Mouse (Mus musculus) midbrain, embryonic 12.5 days (tissue): ENCODE measurements around the gene C5ar2. TPM values are rescaled to one million over a fixed set of nuclear protein-coding genes. Genes with fewer than 3 reads are reported as not detected.
"Not testable (repeated sequence)": the region's sequence is repeated elsewhere in the genome, so short reads cannot be mapped to it uniquely, and the experiment has no call there.

Experiments used
- ATAC-seq: fragments of 200-750 bp; cut with Nextera tagmentation; 2 replicates; pipeline ENCODE4 v1.8.0; 2017; ENCODE audit warnings: low read depth, moderate TSS enrichment, moderate library complexity; ENCODE audit not compliant: low FRiP score
- H3K27ac ChIP-seq: fragments of 300-500 bp; sonication (generic); replicated peaks from 2 replicates; pipeline ENCODE4 v1.5.1; 2016; ENCODE audit warnings: mild to moderate bottlenecking
- H3K27me3 ChIP-seq: fragments of 300-500 bp; sonication (generic); 2 replicates; pipeline ENCODE4 v1.6.1; 2016; ENCODE audit warnings: mild to moderate bottlenecking
- H3K36me3 ChIP-seq: fragments of 300-500 bp; sonication (generic); 2 replicates; pipeline ENCODE4 v1.6.1; 2016
- H3K4me1 ChIP-seq: fragments of 300-500 bp; sonication (generic); 2 replicates; pipeline ENCODE4 v1.6.1; 2016
- H3K4me2 ChIP-seq: fragments of 300-500 bp; sonication (generic); replicated peaks from 2 replicates; pipeline ENCODE4 v1.6.1; 2016; ENCODE audit warnings: mild to moderate bottlenecking, moderate library complexity
- H3K4me3 ChIP-seq: fragments of 300-500 bp; sonication (generic); 2 replicates; pipeline ENCODE4 v1.5.1; 2016; ENCODE audit warnings: mild to moderate bottlenecking
- H3K9ac ChIP-seq: fragments of 300-500 bp; sonication (generic); replicated peaks from 2 replicates; pipeline ENCODE4 v1.6.1; 2016; ENCODE audit warnings: mild to moderate bottlenecking, moderate library complexity
- H3K9me3 ChIP-seq: fragments of 300-500 bp; sonication (generic); 2 replicates; pipeline ENCODE4 v1.6.1; 2016; ENCODE audit warnings: mild to moderate bottlenecking
- WGBS: fragments of 180-500 bp; shearing (Covaris S2); methylation state at CpG from one replicate; pipeline ENCODE4 v1.1.7; 2016; 5-methylcytosine and 5-hydroxymethylcytosine counted together
- polyA plus RNA-seq: library from polyadenylated mRNA; unstranded; fragments of >200 nt; fragmentation: Nextera tagmentation; extraction: Ambion mirVana; gene quantifications from 2 replicates; pipeline ENCODE4 v1.2.1, GENCODE M21; 2016

Gene C5ar2
- polyA plus RNA-seq, 1 experiment from 2014 or later, result 0.11 TPM

DNA sequence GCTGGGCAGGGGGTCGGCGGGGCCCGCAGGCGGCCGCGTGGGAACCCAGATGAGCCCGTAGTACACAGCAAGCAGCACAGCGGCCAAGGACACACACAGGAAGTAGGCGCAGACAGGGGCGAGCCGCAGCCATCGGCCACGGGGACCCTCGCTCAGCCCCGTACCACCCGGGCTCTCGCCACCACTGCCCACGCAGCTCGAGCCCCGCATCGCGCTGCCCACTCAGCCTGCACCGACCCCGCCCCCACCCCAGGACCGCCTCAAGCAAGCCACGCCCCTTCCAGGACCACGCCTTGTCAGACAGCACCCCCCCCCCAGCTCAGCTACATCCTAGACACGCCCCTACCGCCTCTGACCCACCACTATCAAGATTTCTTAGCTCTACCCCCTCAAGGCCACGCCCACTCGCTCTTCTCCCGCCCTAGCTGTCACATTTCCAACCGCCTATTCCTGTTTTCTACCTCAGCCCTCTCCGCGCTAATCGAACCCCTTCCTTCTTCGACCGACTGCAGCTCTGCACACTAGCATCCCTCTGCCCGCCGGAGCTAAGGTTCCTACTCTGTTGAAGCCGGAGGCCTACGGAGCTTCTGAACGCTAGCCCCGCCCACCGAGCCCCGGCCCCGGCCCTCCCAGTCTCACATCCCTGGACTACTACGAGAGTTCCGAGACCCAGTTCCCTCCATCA lies 29.3 kb upstream of the C5ar2 start, which contains the start of gene Inafm1:
TSS of gene Inafm1 (minus strand) at position 537 of the 685 bp plus-strand sequence.
- peaks cover 34% of the 10 kb centered on the region for H3K27me3 ChIP-seq
- WGBS, result under 1% methylated on average over 40 of the region's 49 CpGs
- peak; percentile 84 for ATAC-seq

DNA sequence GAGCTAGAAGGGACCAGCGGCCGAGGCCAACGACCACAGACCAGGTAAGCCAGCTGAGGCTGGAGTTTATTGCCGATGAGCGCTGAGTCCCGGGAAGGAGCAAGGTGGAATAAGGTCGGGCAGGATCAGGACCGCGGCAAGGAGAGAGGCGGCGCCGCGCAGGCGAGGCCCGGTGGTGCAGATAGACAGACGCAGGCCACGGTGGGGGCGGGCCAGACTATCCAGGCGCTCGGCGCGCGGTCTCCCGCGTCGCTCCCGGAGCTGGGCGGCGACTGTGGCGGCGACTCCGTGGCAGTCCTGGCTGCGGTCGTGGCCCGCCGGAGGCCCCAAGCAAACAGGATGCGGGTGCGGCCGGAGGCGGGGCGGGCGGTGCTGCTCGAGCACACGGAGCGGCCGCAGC lies 28.7 kb upstream of the C5ar2 start:
- ATAC-seq, result peak; percentile 69
- Histone ChIP-seq H3K9ac (peak overlapping the region; percentile 71), H3K36me3 (peaks cover 26% of the 10 kb centered on the region), H3K27me3 (peaks cover 34% of the 10 kb centered on the region), H3K9me3 (no peaks in the 10 kb centered on the region), H3K27ac (peak overlapping the region; percentile 91), H3K4me1 (peaks cover 24% of the 10 kb centered on the region), H3K4me3 (peak overlapping the region; percentile 66), H3K4me2 (peak overlapping the region; percentile 84)
- WGBS, result under 1% methylated on average over 45 of the region's 46 CpGs

More for the DNA sequence above, 29.3 kb upstream of the C5ar2 start, which contains the start of gene Inafm1:
- peak within 1 kb of the TSS; percentile 71 for H3K9ac ChIP-seq
- peaks cover 31% of the 10 kb centered on the region for H3K36me3 ChIP-seq
- H3K27ac ChIP-seq, result peak within 1 kb of the TSS; percentile 91
- H3K4me2 ChIP-seq, result peak within 1 kb of the TSS; percentile 84
- H3K4me3 ChIP-seq, result peak within 1 kb of the TSS; percentile 66
- no peaks in the 10 kb centered on the region for H3K9me3 ChIP-seq
- H3K4me1 ChIP-seq, result peaks cover 24% of the 10 kb centered on the region

DNA sequence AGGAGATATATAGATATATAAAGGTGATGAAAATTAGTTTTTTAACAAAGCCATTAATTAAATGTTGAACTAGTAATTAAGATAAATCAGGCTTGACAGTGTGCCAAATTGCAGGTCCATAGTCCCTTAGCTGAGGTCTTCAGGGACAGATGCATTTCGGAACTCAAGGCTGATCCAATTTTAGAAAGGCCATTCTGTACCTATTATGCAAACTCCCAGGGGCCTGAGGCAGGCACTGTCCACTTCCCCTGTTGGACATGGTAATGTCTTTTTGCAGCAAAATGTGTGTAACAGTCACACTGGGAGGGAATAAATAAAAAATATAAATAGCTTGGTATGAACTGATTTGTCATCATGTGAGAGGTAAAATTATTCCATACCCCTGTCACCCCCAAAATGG lies 27.2 kb upstream of the C5ar2 start:
- Histone ChIP-seq H3K4me1 (peaks cover 24% of the 10 kb centered on the region), H3K9ac (no peak overlapping the region), H3K4me3 (no peak overlapping the region), H3K4me2 (peak overlapping the region; percentile 84; the same call in 1 of the 2 replicates), H3K27me3 (peaks cover 34% of the 10 kb centered on the region), H3K36me3 (peaks cover 10% of the 10 kb centered on the region), H3K27ac (no peak overlapping the region), H3K9me3 (no peaks in the 10 kb centered on the region)
- 72% methylated on average over 1 of the region's 1 CpGs for WGBS
- ATAC-seq, result no peak

DNA sequence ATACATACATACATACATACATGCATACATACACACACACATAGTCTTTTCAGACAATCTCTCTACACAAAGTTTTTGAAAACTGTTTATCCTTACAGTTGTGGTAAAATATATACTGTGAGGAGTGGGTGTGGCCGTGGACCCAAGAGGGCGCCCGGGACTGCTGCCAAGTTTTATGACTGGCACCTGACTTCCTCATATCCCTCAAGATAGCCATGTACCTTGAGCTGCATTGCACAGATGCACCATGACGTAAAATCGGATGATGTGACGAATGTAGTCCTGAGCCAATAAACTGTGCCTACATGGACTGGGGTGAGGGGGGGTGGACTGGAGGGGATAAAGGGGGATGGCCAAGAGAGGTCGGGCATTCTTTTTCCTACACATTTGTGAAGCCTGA lies 22.6 kb upstream of the C5ar2 start:
- ATAC-seq, H3K36me3 ChIP-seq, H3K9ac ChIP-seq, H3K4me1 ChIP-seq, H3K9me3 ChIP-seq, H3K4me2 ChIP-seq, H3K4me3 ChIP-seq, H3K27ac ChIP-seq: not testable (repeated sequence)
- peaks cover 21% of the 10 kb centered on the region for H3K27me3 ChIP-seq
- WGBS, result 85% methylated on average over 7 of the region's 7 CpGs

DNA sequence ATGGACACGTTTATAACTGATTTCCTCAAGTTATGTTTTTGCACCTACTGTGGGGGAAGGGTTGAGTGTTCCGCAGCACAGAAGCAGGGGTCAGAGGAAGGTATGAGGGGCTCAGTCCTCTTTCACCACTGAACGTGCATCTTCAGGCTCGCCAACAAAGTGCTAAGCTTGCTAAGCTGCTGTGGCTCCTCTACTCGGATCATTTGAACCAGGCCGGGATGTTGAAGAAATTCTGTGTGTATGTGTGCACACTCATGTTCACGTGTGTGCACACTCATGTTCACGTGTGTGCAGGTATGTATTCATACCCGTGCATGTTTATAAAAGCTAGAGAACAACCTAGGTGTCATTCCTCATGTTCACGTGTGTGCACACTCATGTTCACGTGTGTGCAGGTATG lies 21.9 kb upstream of the C5ar2 start:
- WGBS, result 91% methylated on average over 11 of the region's 11 CpGs
- no peak for ATAC-seq
- Histone ChIP-seq H3K27me3 (peaks cover 19% of the 10 kb centered on the region), H3K9ac (no peak overlapping the region), H3K36me3 (no peaks in the 10 kb centered on the region), H3K27ac (no peak overlapping the region), H3K4me2 (no peak overlapping the region), H3K4me1 (no peaks in the 10 kb centered on the region), H3K4me3 (no peak overlapping the region), H3K9me3 (peaks cover 6% of the 10 kb centered on the region; the same call in 1 of the 2 replicates)

DNA sequence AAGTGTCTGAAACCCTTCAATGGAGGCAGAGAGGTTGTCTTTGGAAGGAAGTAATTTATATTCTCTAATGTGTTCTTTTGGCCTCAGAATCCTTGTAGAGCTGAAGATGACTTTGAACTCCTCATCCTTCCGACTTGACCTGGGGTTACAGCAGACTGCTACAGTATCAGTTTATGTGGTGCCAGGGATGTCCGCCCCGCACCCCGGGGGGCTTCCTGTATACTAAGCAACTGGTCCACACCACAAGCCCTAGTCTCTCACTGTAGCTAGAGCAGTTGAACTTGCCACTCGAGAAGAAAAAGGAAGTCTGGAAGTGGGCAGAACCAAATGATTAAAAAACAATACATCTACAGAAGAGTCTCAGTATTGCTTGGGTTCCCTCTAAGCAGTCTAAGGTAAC lies 19.9 kb upstream of the C5ar2 start:
- Histone ChIP-seq H3K4me3 (no peak overlapping the region), H3K9me3 (peaks cover 6% of the 10 kb centered on the region; the same call in 1 of the 2 replicates), H3K4me2 (no peak overlapping the region), H3K27me3 (peaks cover 7% of the 10 kb centered on the region), H3K4me1 (no peaks in the 10 kb centered on the region), H3K9ac (no peak overlapping the region), H3K27ac (no peak overlapping the region), H3K36me3 (no peaks in the 10 kb centered on the region)
- no peak for ATAC-seq
- 83% methylated on average over 5 of the region's 5 CpGs for WGBS

DNA sequence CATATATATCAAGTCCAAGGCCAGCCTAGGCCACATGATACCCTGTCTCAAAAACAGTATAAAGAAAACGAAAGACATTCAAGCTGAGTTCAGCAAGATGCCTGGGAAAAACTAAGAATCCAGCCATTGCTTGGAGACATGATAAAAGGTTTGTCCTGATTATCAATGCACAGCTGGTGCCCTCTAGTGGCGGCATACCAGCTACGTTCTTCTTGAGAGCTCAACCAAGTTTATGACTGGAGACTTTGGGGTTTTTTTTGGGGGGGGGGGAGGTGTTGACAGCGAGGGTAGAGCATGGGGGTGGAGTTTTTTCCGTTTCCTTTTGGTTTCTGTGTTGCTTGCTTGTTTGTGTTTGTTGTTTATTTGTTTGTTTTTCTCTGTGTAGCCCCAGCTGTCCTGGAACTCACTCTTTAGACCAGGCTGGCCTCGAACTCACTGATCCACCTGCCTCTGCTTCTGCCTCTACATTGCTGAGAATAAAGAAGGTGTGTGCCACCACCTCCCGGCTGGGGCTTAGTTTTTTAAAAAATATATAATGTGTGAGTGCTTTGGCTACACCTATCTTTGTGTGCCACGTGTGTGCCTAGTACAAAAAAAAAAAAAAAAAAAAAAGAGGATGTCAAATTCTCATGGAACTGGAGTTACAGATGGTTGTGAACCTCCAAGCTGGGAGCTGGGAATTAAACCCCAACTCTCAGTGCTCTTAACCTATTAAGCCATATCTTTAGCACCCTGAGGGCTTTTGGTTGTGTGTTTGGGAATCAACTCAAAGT lies 19.2 kb upstream of the C5ar2 start:
- no peak for ATAC-seq
- no peaks in the 10 kb centered on the region for H3K4me1 ChIP-seq
- H3K36me3 ChIP-seq, result no peaks in the 10 kb centered on the region
- 29% methylated on average over 8 of the region's 8 CpGs for WGBS
- no peak overlapping the region for H3K4me2 ChIP-seq
- H3K9ac ChIP-seq, result no peak overlapping the region
- no peak overlapping the region for H3K4me3 ChIP-seq
- peaks cover under 1% of the 10 kb centered on the region; the same call in 1 of the 2 replicates for H3K27me3 ChIP-seq
- peaks cover 6% of the 10 kb centered on the region; the same call in 1 of the 2 replicates for H3K9me3 ChIP-seq
- no peak overlapping the region for H3K27ac ChIP-seq

DNA sequence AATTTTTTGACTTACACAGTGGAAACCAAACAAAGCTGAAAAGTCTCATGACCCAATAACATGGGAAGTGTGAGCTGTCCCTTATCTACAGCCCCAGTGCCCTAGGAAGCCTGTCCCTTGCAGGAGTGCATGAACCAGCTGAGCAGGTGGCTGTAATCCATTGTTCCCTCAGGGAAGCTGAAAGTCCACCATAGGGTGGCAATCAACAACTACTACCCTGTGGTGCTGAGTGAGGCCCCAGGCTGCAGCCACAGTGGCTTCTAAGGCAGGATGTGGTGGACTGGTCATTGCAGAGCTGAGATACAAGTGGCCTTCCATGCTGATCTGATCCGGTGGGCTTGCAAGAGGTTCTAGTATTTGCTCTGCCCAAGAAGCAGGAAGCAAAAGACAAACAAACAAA lies 17.1 kb upstream of the C5ar2 start:
- no peak overlapping the region for H3K4me3 ChIP-seq
- no peak overlapping the region for H3K9ac ChIP-seq
- peaks cover 6% of the 10 kb centered on the region; the same call in 1 of the 2 replicates for H3K9me3 ChIP-seq
- no peaks in the 10 kb centered on the region for H3K27me3 ChIP-seq
- H3K4me2 ChIP-seq, result no peak overlapping the region
- H3K27ac ChIP-seq, result no peak overlapping the region
- no peaks in the 10 kb centered on the region for H3K36me3 ChIP-seq
- ATAC-seq, result no peak
- 70% methylated on average over 1 of the region's 1 CpGs for WGBS
- H3K4me1 ChIP-seq, result no peaks in the 10 kb centered on the region

DNA sequence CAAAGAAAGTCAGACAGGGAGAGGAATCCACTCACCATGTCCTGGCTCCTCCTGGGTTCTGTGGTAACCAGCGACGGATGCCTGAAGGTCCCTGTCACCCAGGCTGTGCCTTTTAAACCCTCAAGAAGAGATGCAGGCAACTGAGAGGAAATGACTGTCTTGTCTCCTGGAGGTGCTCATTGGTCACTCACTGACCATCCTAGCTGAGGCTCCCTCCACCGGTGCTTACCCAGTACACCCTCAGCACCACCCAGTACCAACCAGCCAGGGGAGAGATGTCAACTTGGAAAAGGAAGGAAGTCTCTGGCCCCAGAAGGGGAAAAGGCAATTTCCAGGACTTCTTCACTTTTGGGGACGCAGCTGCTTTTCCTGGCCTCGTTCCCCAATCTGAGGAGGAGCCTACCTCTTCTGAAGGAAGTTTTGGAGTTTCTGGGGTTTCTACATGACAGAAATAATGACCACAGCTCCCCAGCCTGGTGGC lies 15.2 kb upstream of the C5ar2 start, which contains the start of gene C5ar1:
TSS of gene C5ar1 (minus strand) at position 431 of the 481 bp plus-strand sequence.
- ATAC-seq, result no peak
- Histone ChIP-seq H3K4me3 (no peak within 1 kb of the TSS), H3K4me1 (no peaks in the 10 kb centered on the region), H3K9ac (no peak within 1 kb of the TSS), H3K27me3 (no peaks in the 10 kb centered on the region), H3K27ac (no peak within 1 kb of the TSS), H3K9me3 (no peaks in the 10 kb centered on the region), H3K36me3 (no peaks in the 10 kb centered on the region), H3K4me2 (no peak within 1 kb of the TSS)
- whole genome bisulfite sequencing, result 93% methylated on average over 5 of the region's 5 CpGs

DNA sequence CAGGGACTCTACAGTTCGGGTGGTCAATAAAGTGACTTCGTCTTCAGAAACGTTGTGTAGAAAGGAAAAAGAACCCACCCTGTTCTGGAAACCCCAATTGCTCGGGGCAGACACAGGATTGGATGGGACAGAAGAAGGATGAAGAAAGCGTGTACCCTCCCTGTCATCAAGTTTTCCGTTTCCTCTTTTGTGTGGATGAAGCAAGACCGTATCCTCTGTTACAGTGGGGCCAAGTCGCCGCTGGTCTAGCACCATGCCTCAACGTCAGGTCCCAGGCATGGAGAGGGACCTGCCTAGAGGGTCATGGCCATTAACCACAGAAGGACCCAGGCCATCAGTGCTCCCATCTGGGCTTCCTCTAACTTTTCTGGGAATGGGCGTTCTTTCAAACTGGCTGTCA lies 13.9 kb upstream of the C5ar2 start:
- Histone ChIP-seq H3K27me3 (no peaks in the 10 kb centered on the region), H3K27ac (no peak overlapping the region), H3K36me3 (no peaks in the 10 kb centered on the region), H3K9me3 (no peaks in the 10 kb centered on the region), H3K4me3 (no peak overlapping the region), H3K4me1 (no peaks in the 10 kb centered on the region), H3K9ac (no peak overlapping the region), H3K4me2 (no peak overlapping the region)
- 89% methylated on average over 11 of the region's 11 CpGs for WGBS
- no peak for ATAC-seq

DNA sequence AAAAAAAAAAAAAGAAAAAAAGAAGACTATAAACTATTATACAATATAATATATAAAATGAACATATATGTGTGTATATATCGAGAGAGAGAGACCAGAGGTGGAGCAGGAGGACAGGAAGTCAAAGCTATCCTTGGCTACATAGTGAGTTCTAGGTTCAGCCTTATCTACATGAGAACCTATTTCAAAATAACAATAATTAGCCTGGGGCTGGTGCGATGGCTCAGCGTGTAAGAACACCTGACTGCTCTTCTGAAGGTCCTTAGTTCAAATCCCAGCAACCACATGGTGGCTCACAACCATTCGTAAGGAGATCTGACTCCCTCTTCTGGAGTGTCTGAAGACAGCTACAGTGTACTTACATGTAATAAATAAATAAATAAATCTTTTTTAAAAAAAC lies 12.0 kb upstream of the C5ar2 start:
- not testable (repeated sequence) for H3K4me1 ChIP-seq, H3K9me3 ChIP-seq, H3K4me3 ChIP-seq, H3K27ac ChIP-seq, H3K9ac ChIP-seq, H3K27me3 ChIP-seq, H3K36me3 ChIP-seq, ATAC-seq, H3K4me2 ChIP-seq
- WGBS, result 80% methylated on average over 4 of the region's 4 CpGs

DNA sequence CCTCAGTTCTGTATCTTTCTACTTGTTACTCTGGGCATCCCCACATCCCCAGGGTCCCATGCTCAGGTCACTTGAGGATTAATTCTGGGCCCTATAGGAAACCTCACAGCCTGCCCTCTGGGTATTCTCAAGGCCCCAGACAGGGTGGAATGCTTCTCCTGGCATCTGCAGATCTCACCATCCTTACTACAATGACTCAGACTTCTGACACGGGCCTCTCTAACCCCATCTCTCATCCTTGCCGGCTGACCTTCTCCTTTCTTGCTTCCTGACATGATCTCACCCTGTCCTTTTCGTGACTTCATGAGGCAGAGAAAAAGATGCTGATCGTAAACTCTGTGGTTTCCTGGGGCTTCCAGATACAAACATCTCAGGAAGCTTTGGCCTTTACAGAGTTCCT lies 10.2 kb upstream of the C5ar2 start:
- Histone ChIP-seq H3K9ac (no peak overlapping the region), H3K36me3 (no peaks in the 10 kb centered on the region), H3K4me1 (no peaks in the 10 kb centered on the region), H3K9me3 (no peaks in the 10 kb centered on the region), H3K27ac (no peak overlapping the region), H3K4me2 (no peak overlapping the region), H3K27me3 (no peaks in the 10 kb centered on the region), H3K4me3 (no peak overlapping the region)
- no peak for ATAC-seq
- 70% methylated on average over 4 of the region's 4 CpGs for WGBS
